Mouse (Mus musculus): Measurements from ENCODE around the gene Usf1.

Usf1 gene

GRCm38 (mm10) chr1:171410947-171411484, at the start of gene Usf1:
TSS of gene Usf1 (plus strand) at chr1:171411313.
- peak; percentile 94 to 95 for DNase-seq (ENCODE audit: low spot score in 2 of 2)

DNA sequence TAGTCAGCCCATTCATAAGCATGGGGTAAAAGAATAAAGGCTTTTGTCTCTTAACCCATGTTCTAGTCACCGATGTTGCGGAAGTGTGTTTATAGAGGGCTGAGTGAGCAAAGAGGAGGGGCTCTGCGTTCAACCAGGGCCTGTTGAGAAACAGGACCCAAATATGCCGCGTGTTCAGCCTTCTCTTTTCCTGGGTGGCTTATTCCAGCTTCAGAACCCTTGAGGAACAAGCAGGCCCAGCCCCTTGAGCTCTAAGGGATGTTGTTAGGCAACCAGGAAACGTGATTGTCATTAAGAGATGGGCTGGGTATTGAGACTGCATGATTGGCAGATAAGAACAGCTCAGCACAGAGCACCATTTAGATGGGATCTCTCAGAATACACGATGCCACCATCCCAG, 45.2 kb upstream of the Usf1 start:
- DNase-seq (ENCODE audit: low spot score in 2 of 2): no peak

DNA sequence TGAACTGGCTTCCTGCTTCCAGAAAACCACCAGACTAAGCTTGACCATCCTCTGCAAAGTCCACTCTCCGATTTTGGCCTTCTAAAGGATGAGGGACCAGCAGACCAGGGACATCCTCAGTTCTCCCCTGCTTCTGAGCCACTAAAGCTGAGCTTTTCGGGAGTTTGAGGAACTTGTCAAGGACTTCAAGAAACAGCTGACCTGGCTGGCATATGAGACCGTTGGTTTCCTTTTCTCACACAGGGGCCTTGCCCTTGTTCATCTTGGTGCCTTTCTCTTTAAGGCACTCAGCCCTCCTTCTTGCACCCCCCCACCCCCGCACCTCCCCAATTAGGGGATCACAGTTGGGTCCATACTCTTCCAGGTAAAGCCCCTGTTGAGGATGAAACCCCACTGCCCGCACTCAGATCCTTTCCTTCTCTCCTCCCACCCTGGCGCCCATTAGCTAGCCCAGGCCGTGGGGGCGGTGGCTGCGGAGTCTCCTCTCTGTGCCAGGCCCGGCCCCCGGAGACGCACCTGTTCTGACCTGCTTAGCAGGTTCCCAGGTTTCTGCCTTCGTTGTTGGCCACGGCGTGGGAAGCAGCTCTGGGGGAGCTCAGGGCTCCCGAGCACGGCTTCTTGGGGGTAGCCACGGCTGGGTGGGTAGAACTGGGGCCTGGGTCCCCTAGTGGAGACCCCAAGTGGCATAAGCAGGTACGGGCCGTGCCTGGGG, 41.1 kb upstream of the Usf1 start, which contains the start of gene Nectin4:
TSS of gene Nectin4 (plus strand) at position 255 of the 712 bp plus-strand sequence.
- no peak for DNase-seq (ENCODE audit: low spot score in 2 of 2)

DNA sequence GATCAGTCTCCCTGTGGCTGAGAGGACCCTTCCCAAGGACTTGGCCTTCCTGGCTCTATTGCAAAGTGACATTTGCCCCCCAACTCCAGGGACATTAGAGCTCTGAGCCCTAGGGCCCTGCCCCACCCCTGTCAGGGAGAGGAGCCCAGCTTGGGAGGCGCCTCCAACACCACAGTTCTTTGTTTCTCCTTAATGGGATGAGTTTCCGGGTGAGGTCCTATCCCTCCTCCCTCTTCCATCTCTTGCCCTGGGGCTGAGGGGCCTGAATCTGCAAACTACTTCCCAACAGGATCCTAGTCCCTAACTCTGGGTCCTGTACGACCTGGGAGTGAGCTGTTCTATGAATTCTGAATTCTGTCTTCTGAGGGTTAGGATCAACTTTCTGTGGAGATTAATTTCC, 38.2 kb upstream of the Usf1 start:
- DNase-seq (ENCODE audit: low spot score in 2 of 2): no peak

DNA sequence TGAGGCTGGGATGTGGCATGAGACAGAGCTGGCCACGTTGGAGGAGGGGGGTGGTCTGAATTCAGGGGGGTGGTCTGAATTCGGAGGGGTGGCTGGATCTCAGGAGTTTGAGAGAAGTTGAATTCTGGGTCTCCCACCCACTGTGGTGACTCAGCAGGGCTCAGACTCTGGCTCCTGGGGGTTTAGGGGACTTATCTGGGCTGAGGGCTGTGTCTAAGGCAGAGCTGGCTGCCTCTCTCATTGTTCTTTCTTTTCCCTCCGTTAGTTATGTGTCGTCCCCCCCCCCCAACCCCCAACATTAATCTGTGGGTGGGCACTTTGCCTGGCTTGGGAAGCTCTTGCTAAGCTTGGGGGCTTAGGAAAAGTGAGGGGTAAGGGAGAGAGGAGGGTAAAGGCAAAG, 37.2 kb upstream of the Usf1 start:
- no peak for DNase-seq (ENCODE audit: low spot score in 2 of 2)

- no peak for DNase-seq (ENCODE audit: low spot score in 2 of 2)
Measured at GRCm38 (mm10) chr1:171375646-171376097, 35.4 kb upstream of the Usf1 start.

DNA sequence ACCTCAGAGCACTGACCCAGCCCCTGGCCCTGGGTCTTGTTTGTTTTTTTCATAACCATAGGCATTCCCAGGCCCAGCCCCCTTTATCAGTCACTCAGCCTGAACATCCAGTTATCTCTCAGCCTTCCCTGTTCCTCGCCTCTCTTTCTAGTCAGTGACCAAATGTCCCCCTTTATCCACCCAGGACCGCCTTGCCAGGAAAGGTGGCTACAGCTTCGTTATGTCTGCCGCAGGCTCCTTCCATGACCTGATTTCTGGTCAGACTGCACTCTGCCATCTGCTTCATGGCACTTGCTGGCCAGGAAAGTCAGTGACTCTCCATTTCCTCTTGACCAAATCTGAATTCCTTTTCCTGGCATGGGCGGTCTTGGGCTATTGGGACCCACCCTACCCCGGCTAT, 32.8 kb upstream of the Usf1 start:
- DNase-seq (ENCODE audit: low spot score in 2 of 2): no peak

DNA sequence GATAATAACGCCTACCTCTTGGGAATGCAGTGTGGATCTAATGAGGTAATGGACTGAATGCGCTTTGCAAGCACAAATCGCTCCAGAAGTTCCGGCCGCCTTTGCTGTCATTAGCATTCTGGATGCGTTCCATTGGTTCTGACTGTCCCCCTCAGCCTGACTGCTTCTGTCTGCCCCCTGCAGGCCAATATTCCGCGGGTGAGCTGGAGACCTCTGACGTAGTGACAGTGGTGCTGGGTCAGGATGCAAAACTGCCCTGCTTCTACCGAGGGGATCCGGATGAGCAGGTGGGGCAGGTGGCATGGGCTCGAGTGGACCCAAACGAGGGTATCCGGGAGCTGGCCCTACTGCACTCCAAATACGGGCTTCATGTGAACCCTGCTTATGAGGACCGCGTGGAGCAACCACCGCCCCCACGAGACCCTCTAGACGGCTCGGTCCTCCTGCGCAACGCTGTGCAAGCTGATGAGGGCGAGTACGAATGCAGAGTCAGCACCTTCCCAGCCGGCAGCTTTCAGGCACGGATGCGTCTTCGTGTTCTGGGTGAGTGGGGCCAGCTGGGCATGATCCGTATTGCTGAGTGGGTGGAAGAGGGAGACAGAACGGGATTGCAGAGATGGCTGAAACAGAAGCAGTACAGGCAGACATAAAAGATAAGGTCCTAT, 31.0 kb upstream of the Usf1 start:
- peak; percentile 75 to 78 for DNase-seq (ENCODE audit: low spot score in 2 of 2)

DNA sequence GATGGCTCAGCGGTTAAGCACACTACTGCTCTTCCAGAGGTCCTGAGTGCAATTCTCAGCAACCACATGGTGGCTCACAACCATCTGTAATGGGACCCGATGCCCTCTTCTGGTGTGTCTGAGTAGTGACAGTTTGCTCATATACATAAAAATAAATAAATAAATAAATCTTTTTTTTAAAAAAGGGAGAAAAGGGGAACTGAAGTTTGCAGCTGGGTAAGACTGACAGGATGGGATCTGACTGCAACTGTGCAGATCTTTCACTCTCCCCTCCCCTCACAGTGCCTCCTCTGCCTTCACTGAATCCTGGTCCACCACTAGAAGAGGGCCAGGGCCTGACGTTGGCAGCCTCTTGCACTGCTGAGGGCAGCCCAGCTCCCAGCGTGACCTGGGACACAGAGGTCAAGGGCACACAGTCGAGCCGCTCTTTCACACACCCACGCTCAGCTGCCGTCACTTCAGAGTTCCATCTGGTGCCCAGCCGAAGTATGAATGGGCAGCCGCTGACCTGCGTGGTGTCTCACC, 29.0 kb upstream of the Usf1 start:
- DNase-seq (ENCODE audit: low spot score in 2 of 2): no peak

DNA sequence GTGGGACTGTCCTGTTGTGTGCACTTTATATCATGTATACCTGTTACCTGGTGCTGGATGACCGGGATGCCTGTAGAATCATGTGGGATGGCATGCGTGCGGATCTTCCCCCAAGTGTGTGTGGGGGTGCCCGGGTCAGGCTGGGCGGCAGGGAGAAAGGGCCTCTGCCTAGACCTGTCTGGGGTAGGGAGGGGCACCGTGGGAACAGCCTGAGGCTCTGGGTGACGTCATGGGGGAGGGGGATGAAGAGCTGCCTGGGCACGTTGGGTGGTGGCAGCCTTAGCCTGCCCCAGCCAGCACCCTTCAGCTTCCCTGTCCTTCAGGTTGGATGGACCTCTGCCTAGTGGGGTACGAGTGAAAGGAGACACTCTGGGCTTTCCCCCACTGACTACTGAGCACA, 26.8 kb upstream of the Usf1 start:
- DNase-seq (ENCODE audit: low spot score in 2 of 2): no peak

DNA sequence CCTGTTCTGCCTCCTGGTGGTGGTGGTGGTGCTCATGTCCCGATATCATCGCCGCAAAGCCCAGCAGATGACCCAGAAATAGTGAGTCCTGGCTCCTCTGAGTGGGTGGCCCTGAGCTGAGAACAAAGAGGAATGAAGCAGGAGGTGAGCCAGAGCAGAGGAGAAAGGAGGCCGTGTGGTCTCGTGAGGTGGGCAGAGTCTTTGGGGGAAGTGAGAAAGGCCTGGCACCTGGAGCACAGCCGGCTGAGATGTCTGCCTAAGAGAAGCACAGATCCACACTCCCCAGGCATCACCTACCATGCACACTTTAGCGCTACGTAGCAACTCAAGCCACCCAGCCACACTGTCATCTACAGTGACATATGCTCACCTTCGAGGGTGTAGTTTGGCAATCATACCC, 25.9 kb upstream of the Usf1 start:
- DNase-seq (ENCODE audit: low spot score in 2 of 2): no peak

DNA sequence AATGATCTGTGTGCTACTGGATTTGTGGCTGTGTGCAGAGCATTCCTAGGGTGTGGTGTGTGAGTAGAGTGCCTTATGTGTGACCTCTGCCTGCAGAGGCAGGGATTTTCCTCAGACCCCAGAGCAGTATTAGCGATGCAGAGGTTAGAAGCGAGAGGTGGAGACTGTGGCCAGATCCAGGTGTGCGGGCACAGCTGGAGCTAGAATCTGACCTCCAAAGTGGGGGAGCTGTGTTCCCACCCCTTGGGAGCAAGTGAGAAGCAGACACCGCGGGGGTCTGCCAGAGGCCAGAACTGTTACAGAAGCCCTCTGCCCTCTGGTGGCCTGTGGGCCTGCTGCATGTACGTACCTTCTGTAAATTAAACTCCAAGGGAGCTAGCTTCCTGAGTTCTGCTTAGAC, 24.0 kb upstream of the Usf1 start:
- no peak for DNase-seq (ENCODE audit: low spot score in 2 of 2)

GRCm38 (mm10) chr1:171388376-171389102, 22.6 kb upstream of the Usf1 start, which contains the start of gene Arhgap30:
TSS of gene Arhgap30 (plus strand) at chr1:171388954.
- peak; percentile 49 to 82 for DNase-seq (ENCODE audit: low spot score in 2 of 2)

GRCm38 (mm10) chr1:171390101-171390500, 21.0 kb upstream of the Usf1 start:
- peak; percentile 34 to 62 for DNase-seq (ENCODE audit: low spot score in 2 of 2)

GRCm38 (mm10) chr1:171401821-171402220, 9.3 kb upstream of the Usf1 start:
- DNase-seq (ENCODE audit: low spot score in 2 of 2): no peak

DNA sequence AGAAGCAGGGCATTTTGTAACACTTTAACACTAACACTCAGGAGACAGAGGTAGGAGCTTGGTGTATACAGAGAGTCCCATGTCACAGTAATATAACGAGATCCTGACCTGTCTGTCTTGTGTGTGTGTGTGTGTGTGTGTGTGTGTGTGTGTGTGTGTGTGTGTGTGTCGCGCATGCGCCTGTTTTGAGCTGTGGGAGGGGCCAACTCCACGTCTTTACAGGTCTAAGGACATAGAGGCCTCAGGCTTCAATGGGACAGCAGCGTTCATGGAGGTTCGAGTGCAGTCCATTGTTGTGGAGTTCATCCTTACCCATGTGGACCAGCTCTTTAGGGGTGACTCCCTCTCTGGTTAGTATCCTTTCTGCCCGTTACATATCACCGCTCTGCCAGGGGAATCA, 8.1 kb upstream of the Usf1 start:
- DNase-seq (ENCODE audit: low spot score in 2 of 2): no peak

- no peak for DNase-seq (ENCODE audit: low spot score in 2 of 2)
Measured at GRCm38 (mm10) chr1:171407263-171407662, 3.9 kb upstream of the Usf1 start.

- no peak for DNase-seq (ENCODE audit: low spot score in 2 of 2)
Measured at GRCm38 (mm10) chr1:171410231-171410630, 882 bp upstream of the Usf1 start.

DNA sequence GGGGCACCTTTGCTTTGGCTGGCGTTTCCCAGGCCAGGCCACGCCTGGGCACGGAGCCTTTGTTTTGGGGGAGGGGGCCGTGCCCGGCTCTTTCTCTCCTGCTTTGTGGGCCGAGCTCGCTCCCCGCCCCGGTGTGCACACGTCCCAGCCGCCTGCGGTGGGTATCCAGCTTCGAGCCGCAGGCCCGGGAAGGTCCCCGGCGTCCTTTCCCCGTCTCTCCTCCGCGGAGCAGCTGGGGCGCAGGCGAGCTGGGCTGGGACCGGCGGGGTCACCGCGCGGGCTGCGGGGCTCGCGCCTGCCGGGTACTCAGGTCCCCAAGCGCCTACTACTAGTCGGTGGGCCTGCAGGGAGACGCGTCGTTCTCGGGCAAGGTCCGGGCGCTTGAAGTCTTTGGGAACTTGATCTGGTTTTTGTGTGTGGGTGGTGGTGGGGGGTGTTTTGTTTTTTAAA, 404 bp downstream of the Usf1 start:
- no peak for DNase-seq (ENCODE audit: low spot score in 2 of 2)

DNA sequence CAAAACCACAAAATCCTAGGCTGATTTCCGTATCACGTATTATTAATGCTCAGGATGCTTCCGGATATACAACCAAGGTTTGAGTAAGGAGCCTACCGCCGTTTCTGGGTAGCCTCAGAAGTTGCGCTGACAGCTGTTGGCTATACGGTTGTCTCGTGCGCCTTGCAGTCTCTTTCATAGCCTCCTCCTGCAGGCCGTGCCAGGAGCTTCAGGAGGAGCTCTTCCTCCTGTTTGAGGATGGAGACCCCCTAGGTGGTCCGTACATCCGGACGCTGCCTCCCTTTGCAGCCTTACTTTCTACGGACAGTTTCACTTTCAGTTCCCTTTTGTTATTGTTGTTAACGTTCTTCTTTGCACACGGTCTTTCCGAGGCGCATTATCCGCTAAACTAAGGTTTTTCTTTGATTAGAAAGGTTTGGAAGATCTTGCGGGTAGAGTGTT, 908 bp downstream of the Usf1 start:
- DNase-seq (ENCODE audit: low spot score in 2 of 2): peak; percentile 39 to 48

- peak; percentile 26 to 39 for DNase-seq (ENCODE audit: low spot score in 2 of 2)
Measured at GRCm38 (mm10) chr1:171412446-171412845, 1.3 kb downstream of the Usf1 start.

DNA sequence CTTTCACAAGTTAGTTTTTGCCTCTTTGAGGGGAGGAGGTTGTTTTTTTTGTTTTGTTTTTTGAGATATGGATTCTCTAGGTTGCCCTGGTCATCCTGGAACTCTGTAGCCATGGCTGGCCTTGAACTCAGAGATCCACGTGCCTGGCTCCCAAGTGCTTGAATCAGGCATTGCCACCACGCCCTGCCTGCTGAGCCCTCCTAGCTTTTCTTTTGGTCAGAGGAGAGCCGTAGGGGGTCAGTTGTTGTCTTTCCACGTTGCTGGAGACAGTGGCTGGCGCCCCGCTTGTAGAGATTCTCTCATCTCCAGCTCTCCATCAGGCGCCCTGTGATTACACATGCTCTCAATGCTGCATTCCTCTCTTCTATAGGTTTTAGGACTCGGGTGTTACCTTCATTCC, 2.5 kb downstream of the Usf1 start:
- DNase-seq (ENCODE audit: low spot score in 2 of 2): no peak
